Mouse (Mus musculus) embryonic facial prominence, embryonic 10.5 days (tissue): ENCODE measurements around the gene Tm9sf4. TPM values are rescaled to one million over a fixed set of nuclear protein-coding genes. Genes with fewer than 3 reads are reported as not detected.

Source experiments
- DNase-seq: peaks from one replicate; pipeline ENCODE4 v3.0.0-alpha.2; 2017; ENCODE audit warnings: low spot score
- H3K27ac ChIP-seq: fragments of 300-500 bp; sonication (generic); replicated peaks from 2 replicates; pipeline ENCODE4 v1.5.1; 2016; ENCODE audit warnings: mild to moderate bottlenecking
- H3K27me3 ChIP-seq: fragments of 300-500 bp; sonication (generic); replicated peaks from 2 replicates; pipeline ENCODE4 v1.6.1; 2016; ENCODE audit warnings: low read depth, mild to moderate bottlenecking; ENCODE audit not compliant: poor library complexity, severe bottlenecking
- H3K36me3 ChIP-seq: fragments of 300-500 bp; sonication (generic); replicated peaks from 2 replicates; pipeline ENCODE4 v1.6.1; 2016; ENCODE audit warnings: mild to moderate bottlenecking, moderate library complexity
- H3K4me1 ChIP-seq: fragments of 300-500 bp; sonication (generic); 2 replicates; pipeline ENCODE4 v1.6.1; 2016
- H3K4me3 ChIP-seq: fragments of 300-500 bp; sonication (generic); 2 replicates; pipeline ENCODE4 v1.5.1; 2016; ENCODE audit warnings: mild to moderate bottlenecking, moderate library complexity
- H3K9me3 ChIP-seq: fragments of 300-500 bp; sonication (generic); 2 replicates; pipeline ENCODE4 v1.6.1; 2016; ENCODE audit warnings: mild to moderate bottlenecking
- WGBS: fragments of 180-500 bp; shearing (Covaris S2); methylation state at CpG from one replicate; pipeline ENCODE4 v1.1.7; 2016; 5-methylcytosine and 5-hydroxymethylcytosine counted together
- polyA plus RNA-seq: library from polyadenylated mRNA; unstranded; fragments of >200 nt; fragmentation: Nextera tagmentation; extraction: Ambion mirVana; gene quantifications from 2 replicates; pipeline ENCODE4 v1.2.1, GENCODE M21; 2016

Gene Tm9sf4
- polyA plus RNA-seq, 1 experiment from 2014 or later = 73.0 TPM

DNA sequence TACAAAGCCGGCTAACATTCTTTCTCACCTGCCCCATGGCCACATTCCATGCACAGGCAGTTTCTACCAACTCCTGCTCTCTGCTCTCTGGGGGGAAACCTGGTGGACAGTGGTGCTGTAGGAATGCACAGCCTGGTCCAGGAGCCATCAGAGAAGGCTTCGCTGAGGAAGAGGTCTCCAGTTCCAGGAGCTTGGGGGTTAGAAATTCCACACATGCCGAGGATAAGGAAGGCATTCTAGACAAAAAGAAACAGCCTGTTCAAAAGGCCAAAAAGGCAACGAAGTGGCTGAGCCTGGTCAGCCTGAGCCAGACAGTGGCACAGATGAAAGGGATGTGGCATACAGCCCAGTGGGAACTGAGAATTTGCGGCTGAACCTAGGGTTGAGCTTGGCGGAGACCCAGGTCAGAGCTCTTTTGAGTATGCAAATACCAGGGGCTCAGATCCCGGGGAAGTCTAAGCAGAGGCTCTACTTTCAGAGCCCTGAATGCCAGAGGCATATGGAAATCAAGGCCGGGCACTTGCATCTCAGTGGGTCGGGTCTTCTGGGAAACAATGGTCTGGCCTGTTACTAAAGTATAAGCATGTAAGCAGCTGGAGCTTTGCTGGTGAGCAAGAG lies 21.0 kb upstream of the Tm9sf4 start:
- Histone ChIP-seq H3K36me3 (no peaks in the 10 kb centered on the region), H3K9me3 (no peaks in the 10 kb centered on the region), H3K4me1 (peaks cover 10% of the 10 kb centered on the region), H3K27me3 (peaks cover 7% of the 10 kb centered on the region; the same call in 1 of the 2 replicates), H3K4me3 (no peak overlapping the region), H3K27ac (no peak overlapping the region)
- peak; percentile 23 for DNase-seq
- WGBS = 10% methylated on average over 9 of the region's 9 CpGs

DNA sequence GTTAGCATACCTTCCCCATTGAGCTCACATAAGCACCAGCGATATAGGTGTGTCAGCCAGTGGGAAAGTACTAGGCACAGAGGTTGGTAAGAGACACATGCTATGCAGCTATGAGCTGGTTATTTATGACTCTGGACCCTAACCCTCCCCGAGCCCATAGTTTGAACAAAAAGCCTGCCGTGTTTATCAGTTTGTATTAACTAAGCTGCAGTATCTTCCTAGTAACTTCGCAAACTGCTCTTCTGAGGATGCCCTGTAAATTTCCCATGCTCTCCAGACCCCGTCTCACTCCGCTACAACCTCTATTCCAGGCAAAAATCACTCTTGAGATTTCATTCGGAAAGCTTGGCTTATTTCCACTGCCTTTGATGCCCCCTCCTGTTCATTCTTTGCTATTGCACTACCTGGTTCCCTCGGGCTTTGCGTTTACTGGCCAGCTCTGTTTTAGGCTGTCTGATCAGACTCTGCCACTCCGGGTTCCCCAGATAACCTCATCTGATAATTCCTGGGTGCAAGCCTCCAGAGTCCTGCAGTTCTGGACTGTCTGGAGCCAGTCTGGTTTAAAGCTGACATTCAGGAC lies 18.4 kb upstream of the Tm9sf4 start:
- Histone ChIP-seq H3K27me3 (peaks cover 7% of the 10 kb centered on the region; the same call in 1 of the 2 replicates), H3K27ac (no peak overlapping the region)
- 36% methylated on average over 10 of the region's 10 CpGs for WGBS

DNA sequence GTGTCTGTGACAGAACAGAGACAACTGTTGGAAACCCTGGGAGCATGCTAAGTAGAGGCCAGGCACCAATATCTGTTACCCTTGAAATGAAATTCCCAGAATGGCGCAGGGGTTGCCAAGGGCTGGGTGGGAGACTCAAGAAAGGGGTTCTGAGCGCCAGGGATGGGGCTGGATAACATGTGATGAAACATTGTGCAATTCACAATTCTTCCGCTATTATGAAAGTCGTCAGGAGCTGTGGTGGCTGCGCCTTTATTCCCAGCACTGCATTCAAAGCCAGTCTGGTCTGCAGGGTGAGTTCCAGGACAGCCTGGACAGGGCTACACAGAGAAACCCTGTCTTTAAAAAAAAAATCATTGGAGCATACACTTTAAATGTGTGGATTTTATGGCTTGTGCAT lies 15.8 kb upstream of the Tm9sf4 start:
- WGBS = 84% methylated on average over 5 of the region's 5 CpGs
- Histone ChIP-seq H3K4me1 (peaks cover 1% of the 10 kb centered on the region; the same call in 1 of the 2 replicates), H3K9me3 (no peaks in the 10 kb centered on the region), H3K36me3 (no peaks in the 10 kb centered on the region), H3K27ac (no peak overlapping the region), H3K4me3 (no peak overlapping the region), H3K27me3 (peaks cover 7% of the 10 kb centered on the region; the same call in 1 of the 2 replicates)
- no peak for DNase-seq

More for the DNA sequence above, 18.4 kb upstream of the Tm9sf4 start:
- Histone ChIP-seq H3K4me1 (peaks cover 10% of the 10 kb centered on the region), H3K4me3 (no peak overlapping the region), H3K9me3 (no peaks in the 10 kb centered on the region), H3K36me3 (no peaks in the 10 kb centered on the region)
- peak; percentile 61 for DNase-seq

DNA sequence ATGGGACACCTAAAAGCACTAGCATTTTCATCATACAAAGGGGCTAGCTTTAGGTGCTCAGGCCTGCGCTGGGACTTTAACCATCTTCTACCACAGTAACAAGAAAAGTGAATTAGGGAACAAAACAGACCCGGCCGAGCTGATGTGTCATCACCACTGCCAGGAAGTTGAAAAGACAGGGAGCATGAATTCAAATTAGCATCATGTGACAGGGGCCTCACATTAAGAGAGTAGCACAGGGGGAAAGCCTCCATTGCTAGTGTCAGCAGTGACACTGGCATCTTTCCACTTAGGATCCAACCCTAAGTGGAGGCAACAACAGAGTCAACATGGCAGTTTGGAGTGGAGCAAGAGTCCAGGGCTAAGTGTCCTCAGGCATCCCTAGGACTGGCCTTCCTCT lies 13.9 kb upstream of the Tm9sf4 start:
- DNase-seq = no peak
- WGBS = 87% methylated on average over 3 of the region's 3 CpGs
- Histone ChIP-seq H3K9me3 (no peaks in the 10 kb centered on the region), H3K4me3 (no peak overlapping the region), H3K27me3 (peaks cover 6% of the 10 kb centered on the region; the same call in 1 of the 2 replicates), H3K36me3 (no peaks in the 10 kb centered on the region), H3K27ac (no peak overlapping the region), H3K4me1 (no peaks in the 10 kb centered on the region)

DNA sequence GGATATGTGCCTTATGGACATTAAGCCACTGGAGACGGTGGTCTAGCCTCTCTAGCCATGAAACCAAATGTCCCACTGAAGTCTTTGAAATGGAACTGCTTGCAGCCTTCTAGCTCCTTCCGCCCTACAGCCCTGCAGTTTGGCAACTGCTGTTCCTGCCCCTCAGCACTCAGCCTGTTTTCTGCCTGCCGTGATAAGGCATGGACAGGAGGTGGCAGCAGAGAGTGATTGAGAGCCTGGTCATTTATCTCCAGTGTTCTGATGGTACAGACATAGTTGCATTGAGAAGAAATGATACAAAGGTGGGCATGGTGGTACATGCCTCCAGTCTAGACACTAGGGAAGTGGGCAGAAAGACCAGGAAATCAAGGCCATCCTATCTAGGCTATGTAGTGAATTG lies 13.4 kb upstream of the Tm9sf4 start:
- peak; percentile 68 for DNase-seq
- Histone ChIP-seq H3K27ac (no peak overlapping the region), H3K4me1 (no peaks in the 10 kb centered on the region), H3K36me3 (no peaks in the 10 kb centered on the region), H3K9me3 (no peaks in the 10 kb centered on the region), H3K4me3 (no peak overlapping the region), H3K27me3 (0 out of 2 replicates have a peak, but pooled peaks cover 4% of the 10 kb centered on the region)
- WGBS = 24% methylated on average over 3 of the region's 3 CpGs

DNA sequence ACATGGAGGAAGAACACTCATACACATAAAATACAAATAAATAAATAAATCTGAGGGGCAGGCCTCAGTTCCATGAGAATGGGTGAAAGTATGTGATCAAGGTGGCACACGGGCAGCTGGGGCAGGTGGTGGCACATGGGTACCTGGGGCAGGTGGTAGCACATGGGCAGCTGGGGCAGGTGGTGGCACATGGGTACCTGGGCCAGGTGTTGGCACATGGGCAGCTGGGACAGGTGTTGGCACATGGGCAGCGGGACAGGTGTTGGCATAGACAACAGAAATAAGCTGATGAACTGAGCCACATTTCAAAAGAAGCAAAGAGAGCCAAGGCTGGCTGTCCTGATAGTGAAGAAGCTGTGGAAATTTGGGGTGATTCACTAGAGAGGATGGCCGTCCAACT lies 11.4 kb upstream of the Tm9sf4 start:
- 0 out of 2 replicates have a peak, but pooled peaks cover 3% of the 10 kb centered on the region for H3K27me3 ChIP-seq
- no peak for DNase-seq
- H3K4me3 ChIP-seq = no peak overlapping the region
- no peak overlapping the region for H3K27ac ChIP-seq
- H3K4me1 ChIP-seq = no peaks in the 10 kb centered on the region
- H3K36me3 ChIP-seq = no peaks in the 10 kb centered on the region
- H3K9me3 ChIP-seq = no peaks in the 10 kb centered on the region
- 83% methylated on average over 3 of the region's 3 CpGs for whole genome bisulfite sequencing

DNA sequence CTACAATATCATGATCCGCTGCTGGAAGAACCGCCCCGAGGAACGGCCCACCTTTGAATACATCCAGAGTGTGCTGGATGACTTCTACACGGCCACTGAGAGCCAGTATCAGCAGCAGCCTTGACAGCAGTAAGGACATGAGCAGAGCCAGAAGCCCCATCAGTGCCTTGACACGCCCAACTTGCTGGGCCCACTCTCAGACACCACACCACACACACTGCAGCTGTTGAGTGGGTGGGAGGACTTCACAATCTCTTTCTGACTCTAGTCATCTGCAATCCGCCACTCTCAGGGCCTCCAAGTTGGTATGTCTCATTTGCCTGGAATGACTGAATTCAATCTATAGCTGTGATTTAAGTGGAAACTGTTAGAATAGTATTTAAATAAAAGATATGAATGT lies 10.1 kb upstream of the Tm9sf4 start:
- no peaks in the 10 kb centered on the region for H3K27me3 ChIP-seq
- DNase-seq = no peak
- no peaks in the 10 kb centered on the region for H3K9me3 ChIP-seq
- no peaks in the 10 kb centered on the region for H3K36me3 ChIP-seq
- 84% methylated on average over 7 of the region's 7 CpGs for WGBS
- no peak overlapping the region for H3K4me3 ChIP-seq
- H3K27ac ChIP-seq = no peak overlapping the region
- no peaks in the 10 kb centered on the region for H3K4me1 ChIP-seq

DNA sequence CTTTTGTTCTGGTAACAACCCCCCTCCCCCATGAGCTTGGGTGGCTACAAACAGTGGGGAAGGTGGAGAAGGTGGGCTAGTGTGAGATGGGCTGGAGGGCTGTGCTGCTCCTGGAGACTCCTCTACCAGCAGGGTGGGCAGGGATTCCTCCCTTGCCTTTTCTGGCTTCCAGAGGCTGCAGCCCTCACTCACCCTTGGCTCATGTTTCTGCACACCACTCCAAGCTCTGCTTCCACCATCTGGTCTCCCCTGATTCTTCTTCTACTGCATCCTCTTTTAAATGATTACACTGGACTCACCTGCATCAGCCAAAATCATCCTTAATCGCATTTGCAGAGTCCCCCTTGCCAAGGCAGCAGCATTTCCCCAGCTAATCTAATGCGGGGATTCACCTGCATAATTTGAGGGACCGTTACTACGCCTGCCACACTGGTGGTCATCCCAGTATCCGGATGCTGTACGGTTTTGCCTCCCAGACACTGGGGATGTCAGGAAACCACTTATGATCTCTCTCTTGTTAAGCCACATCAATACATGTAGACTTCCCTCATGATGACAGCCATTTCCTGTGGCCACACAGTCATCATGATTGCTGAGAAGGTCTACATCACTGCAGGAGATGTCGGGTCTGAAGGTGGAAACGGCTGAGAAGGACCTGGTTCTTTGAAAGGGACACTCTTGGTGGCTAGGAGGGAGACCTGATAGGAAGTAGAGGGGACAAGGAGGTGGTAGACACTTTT lies 9.0 kb upstream of the Tm9sf4 start:
- Histone ChIP-seq H3K27ac (no peak overlapping the region), H3K36me3 (no peaks in the 10 kb centered on the region), H3K4me1 (no peaks in the 10 kb centered on the region), H3K4me3 (no peak overlapping the region), H3K9me3 (no peaks in the 10 kb centered on the region), H3K27me3 (no peaks in the 10 kb centered on the region)
- no peak for DNase-seq
- 82% methylated on average over 8 of the region's 8 CpGs for WGBS

DNA sequence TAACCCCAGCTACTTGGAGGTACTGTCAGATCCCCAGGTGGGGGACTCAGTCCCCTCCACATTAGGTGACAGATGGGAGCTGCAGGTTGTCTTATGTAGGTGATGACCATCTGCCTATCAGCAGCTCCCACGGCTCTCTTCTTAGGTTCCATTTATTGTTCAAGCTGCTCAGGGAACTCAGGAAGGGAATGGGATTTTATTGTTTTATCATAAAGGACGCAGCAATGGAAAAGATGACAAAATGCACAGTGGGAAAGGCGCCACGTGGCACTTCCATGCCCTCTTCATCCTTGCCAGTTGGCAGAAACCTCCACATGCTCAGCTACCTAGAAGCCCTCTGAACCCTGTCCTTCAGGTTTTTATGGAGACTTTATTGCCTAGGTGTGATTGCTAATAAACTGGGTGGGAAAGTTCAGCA lies 8.1 kb upstream of the Tm9sf4 start:
- WGBS = 72% methylated on average over 4 of the region's 4 CpGs

DNA sequence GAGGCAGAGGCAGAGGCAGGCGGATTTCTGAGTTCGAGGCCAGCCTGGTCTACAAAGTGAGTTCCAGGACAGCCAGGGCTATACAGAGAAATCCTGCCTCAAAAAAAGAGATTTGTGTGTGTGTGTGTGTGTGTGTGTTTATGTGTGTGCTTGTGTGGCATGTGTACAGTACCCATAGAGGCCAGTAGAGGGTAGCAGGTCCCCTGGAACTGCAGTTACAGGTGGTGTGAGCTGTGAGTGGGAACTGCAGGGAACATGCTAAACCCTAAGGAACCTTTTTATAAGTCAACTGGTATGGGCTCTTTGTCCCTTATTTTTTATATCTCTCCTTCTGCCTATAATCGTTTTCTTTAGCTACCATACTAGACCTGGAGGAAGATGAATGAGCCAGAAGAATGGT lies 3.8 kb upstream of the Tm9sf4 start:
- Histone ChIP-seq H3K9me3 (no peaks in the 10 kb centered on the region), H3K4me1 (peaks cover 5% of the 10 kb centered on the region), H3K4me3 (no peak overlapping the region), H3K36me3 (no peaks in the 10 kb centered on the region), H3K27me3 (no peaks in the 10 kb centered on the region), H3K27ac (no peak overlapping the region)
- no peak for DNase-seq
- WGBS = 82% methylated on average over 3 of the region's 3 CpGs

More for the DNA sequence above, 8.1 kb upstream of the Tm9sf4 start:
- Histone ChIP-seq H3K36me3 (no peaks in the 10 kb centered on the region), H3K27ac (no peak overlapping the region), H3K27me3 (no peaks in the 10 kb centered on the region), H3K4me1 (no peaks in the 10 kb centered on the region), H3K9me3 (no peaks in the 10 kb centered on the region), H3K4me3 (no peak overlapping the region)
- DNase-seq = no peak

DNA sequence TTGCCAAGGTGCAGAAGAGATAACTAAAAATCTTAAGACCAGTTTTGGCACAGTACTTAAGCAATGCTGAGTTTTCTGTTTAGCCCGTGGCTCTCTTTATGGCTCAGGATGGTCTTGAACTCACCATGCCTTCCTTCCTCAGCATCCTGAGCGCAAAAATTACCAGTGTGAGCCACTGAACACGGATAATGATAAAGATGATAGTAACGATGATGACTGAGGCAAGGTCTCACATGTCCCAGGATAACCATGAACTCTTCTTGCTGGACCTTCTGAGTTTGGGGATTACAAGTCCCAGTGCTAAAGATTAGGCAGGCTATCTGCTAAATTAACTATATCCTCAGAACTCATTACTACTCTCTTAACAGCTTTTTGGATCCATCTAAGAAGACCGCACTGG lies 970 bp upstream of the Tm9sf4 start:
- peaks cover 13% of the 10 kb centered on the region for H3K27me3 ChIP-seq
- peaks cover 9% of the 10 kb centered on the region for H3K4me1 ChIP-seq
- no peak overlapping the region for H3K27ac ChIP-seq
- no peak for DNase-seq
- no peak overlapping the region for H3K4me3 ChIP-seq
- WGBS = 80% methylated on average over 5 of the region's 5 CpGs
- peaks cover 15% of the 10 kb centered on the region for H3K36me3 ChIP-seq
- H3K9me3 ChIP-seq = no peaks in the 10 kb centered on the region

DNA sequence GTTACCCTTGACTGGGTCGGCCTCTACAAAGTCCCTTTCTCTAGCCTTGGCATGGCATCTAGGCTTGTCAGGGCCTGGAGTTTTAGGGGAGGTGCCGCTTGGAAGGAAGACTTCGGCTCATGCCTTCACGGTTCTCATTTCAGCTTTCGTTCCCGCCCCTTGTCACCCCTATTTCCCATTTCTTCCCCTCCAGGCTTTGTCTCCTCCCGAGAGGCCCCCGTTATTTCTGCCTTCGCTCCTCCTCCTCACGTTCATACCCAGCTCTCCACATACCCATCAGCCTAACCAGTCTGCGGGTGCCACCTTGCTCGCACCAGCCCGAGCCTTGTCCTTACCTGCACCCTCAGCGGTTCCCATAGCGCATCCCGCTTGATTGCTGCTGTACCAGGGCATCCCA lies 579 bp downstream of the Tm9sf4 start:
- H3K27me3 ChIP-seq = peaks cover 27% of the 10 kb centered on the region
- peak overlapping the region; percentile 93 for H3K27ac ChIP-seq
- WGBS = 1% methylated on average over 16 of the region's 16 CpGs
- H3K9me3 ChIP-seq = no peaks in the 10 kb centered on the region
- peaks cover 24% of the 10 kb centered on the region for H3K36me3 ChIP-seq
- H3K4me1 ChIP-seq = peaks cover 9% of the 10 kb centered on the region
- no peak for DNase-seq
- H3K4me3 ChIP-seq = peak overlapping the region; percentile 96

DNA sequence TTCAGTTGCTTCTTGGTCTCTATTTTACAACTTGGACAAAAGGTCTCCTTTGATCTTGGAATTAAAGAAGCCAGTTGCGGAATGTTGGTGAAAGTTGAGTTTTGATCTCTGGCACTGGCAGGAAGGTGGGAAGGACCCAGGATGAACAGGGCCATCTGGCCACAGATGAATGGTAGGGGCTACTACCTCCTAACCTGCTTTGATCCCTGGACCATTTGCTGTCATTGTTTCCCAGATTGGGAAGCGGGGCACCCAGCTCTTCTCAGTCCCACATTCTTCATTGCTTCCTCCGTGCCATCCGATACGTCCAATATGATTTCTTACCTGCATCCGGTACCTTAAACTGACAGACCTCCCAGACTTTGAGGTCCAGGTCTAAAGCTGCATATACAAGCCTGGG lies 6.0 kb downstream of the Tm9sf4 start:
- H3K27me3 ChIP-seq = peaks cover 40% of the 10 kb centered on the region
- DNase-seq = no peak
- H3K4me3 ChIP-seq = no peak overlapping the region
- peaks cover 27% of the 10 kb centered on the region for H3K4me1 ChIP-seq
- H3K9me3 ChIP-seq = no peaks in the 10 kb centered on the region
- H3K27ac ChIP-seq = no peak overlapping the region
- 66% methylated on average over 6 of the region's 6 CpGs for WGBS
- peaks cover 44% of the 10 kb centered on the region for H3K36me3 ChIP-seq
